Mouse (Mus musculus) intestine, embryonic 14.5 days (tissue): Measurements from ENCODE around the gene Zp3. TPM values are rescaled to one million over a fixed set of nuclear protein-coding genes. Genes with fewer than 3 reads are reported as not detected.

Experiments
- ATAC-seq: fragments of 200-750 bp; cut with Nextera tagmentation; replicated peaks from 2 replicates; pipeline ENCODE4 v1.8.0; 2017; ENCODE audit warnings: low read depth, moderate number of reproducible peaks, moderate TSS enrichment, moderate library complexity; ENCODE audit not compliant: low FRiP score, low TSS enrichment
- DNase-seq: peaks from one replicate; pipeline ENCODE4 v3.0.0-alpha.2; 2018; ENCODE audit warnings: low spot score
- H3K27ac ChIP-seq: fragments of 300-500 bp; sonication (generic); 2 replicates; pipeline ENCODE4 v1.5.1; 2014; ENCODE audit warnings: low read depth, mild to moderate bottlenecking, control low read depth
- H3K27me3 ChIP-seq: fragments of 300-500 bp; sonication (generic); replicated peaks from 2 replicates; pipeline ENCODE4 v1.6.1; 2014; ENCODE audit warnings: low read length, control low read depth; ENCODE audit not compliant: control insufficient read depth, insufficient read depth
- H3K36me3 ChIP-seq: fragments of 300-500 bp; sonication (generic); 2 replicates; pipeline ENCODE4 v1.6.1; 2014; ENCODE audit warnings: low read length, control low read depth; ENCODE audit not compliant: control insufficient read depth, insufficient read depth
- H3K4me1 ChIP-seq: fragments of 300-500 bp; sonication (generic); replicated peaks from 2 replicates; pipeline ENCODE4 v1.6.1; 2014; ENCODE audit warnings: low read length, control low read depth, mixed read lengths; ENCODE audit not compliant: control insufficient read depth, insufficient read depth
- H3K4me2 ChIP-seq: fragments of 300-500 bp; sonication (generic); 2 replicates; pipeline ENCODE4 v1.6.1; 2014; ENCODE audit warnings: low read length
- H3K4me3 ChIP-seq: fragments of 300-500 bp; sonication (generic); 2 replicates; pipeline ENCODE4 v1.5.1; 2014; ENCODE audit warnings: low read depth, low read length, control low read depth, mixed read lengths
- H3K9ac ChIP-seq: fragments of 300-500 bp; sonication (generic); 2 replicates; pipeline ENCODE4 v1.6.1; 2014; ENCODE audit warnings: mild to moderate bottlenecking, low read length
- H3K9me3 ChIP-seq: fragments of 300-500 bp; sonication (generic); 2 replicates; pipeline ENCODE4 v1.6.1; 2016; ENCODE audit warnings: low read length, control low read depth; ENCODE audit not compliant: control insufficient read depth
- WGBS: fragments of 180-500 bp; shearing (Covaris S2); extraction: QIAGEN DNeasy Blood & Tissue Kit; methylation state at CpG from one replicate; pipeline ENCODE4 v1.1.7; 2014; 5-methylcytosine and 5-hydroxymethylcytosine counted together
- polyA plus RNA-seq: library from polyadenylated mRNA; unstranded; fragments of >200 nt; fragmentation: Nextera tagmentation; extraction: Ambion mirVana; gene quantifications from 2 replicates; pipeline ENCODE4 v1.2.1, GENCODE M21; 2014

The Zp3 gene
- polyA plus RNA-seq, 1 experiment from 2014 or later, result not detected

- H3K27ac ChIP-seq, result no peak overlapping the region
- no peaks in the 10 kb centered on the region for H3K9me3 ChIP-seq
- no peaks in the 10 kb centered on the region for H3K27me3 ChIP-seq
- no peak overlapping the region for H3K4me3 ChIP-seq
- WGBS, result 88% methylated on average over 3 of the region's 3 CpGs
- DNase-seq (no peak), ATAC-seq (no peak)
- no peaks in the 10 kb centered on the region for H3K4me1 ChIP-seq
- no peak overlapping the region for H3K9ac ChIP-seq
- H3K36me3 ChIP-seq, result peaks cover 58% of the 10 kb centered on the region
- no peak overlapping the region for H3K4me2 ChIP-seq
Measured at GRCm38 (mm10) chr5:136025712-136026111, 45.8 kb downstream of the Zp3 start.

GRCm38 (mm10) chr5:136026859-136027258, 47.0 kb downstream of the Zp3 start:
- peaks cover 60% of the 10 kb centered on the region for H3K36me3 ChIP-seq
- H3K4me2 ChIP-seq, result no peak overlapping the region

GRCm38 (mm10) chr5:136027612-136028311, 47.9 kb downstream of the Zp3 start:
- WGBS, result 84% methylated on average over 11 of the region's 11 CpGs
- no peak overlapping the region for H3K4me2 ChIP-seq
- DNase-seq (no peak), ATAC-seq (no peak)
- no peaks in the 10 kb centered on the region for H3K27me3 ChIP-seq
- no peaks in the 10 kb centered on the region for H3K9me3 ChIP-seq
- no peaks in the 10 kb centered on the region for H3K4me1 ChIP-seq
- H3K4me3 ChIP-seq, result no peak overlapping the region
- no peak overlapping the region for H3K27ac ChIP-seq
- no peak overlapping the region for H3K9ac ChIP-seq
- H3K36me3 ChIP-seq, result peaks cover 63% of the 10 kb centered on the region

More at GRCm38 (mm10) chr5:136026859-136027258, 47.0 kb downstream of the Zp3 start:
- Histone ChIP-seq H3K27me3 (no peaks in the 10 kb centered on the region), H3K27ac (no peak overlapping the region), H3K4me1 (no peaks in the 10 kb centered on the region), H3K9me3 (no peaks in the 10 kb centered on the region), H3K9ac (no peak overlapping the region), H3K4me3 (no peak overlapping the region)
- DNase-seq (no peak), ATAC-seq (no peak)
- 92% methylated on average over 9 of the region's 9 CpGs for WGBS

GRCm38 (mm10) chr5:136034868-136035267, 55.0 kb downstream of the Zp3 start:
- Histone ChIP-seq H3K27ac (no peak overlapping the region), H3K9me3 (no peaks in the 10 kb centered on the region), H3K4me1 (no peaks in the 10 kb centered on the region), H3K36me3 (peaks cover 22% of the 10 kb centered on the region), H3K4me3 (no peak overlapping the region), H3K4me2 (no peak overlapping the region), H3K9ac (no peak overlapping the region), H3K27me3 (no peaks in the 10 kb centered on the region)
- ATAC-seq (no peak), DNase-seq (no peak)
- 79% methylated on average over 4 of the region's 4 CpGs for WGBS

- 82% methylated on average over 1 of the region's 1 CpGs for WGBS
- Histone ChIP-seq H3K4me3 (no peak overlapping the region), H3K4me1 (no peaks in the 10 kb centered on the region), H3K9me3 (no peaks in the 10 kb centered on the region), H3K27me3 (no peaks in the 10 kb centered on the region), H3K4me2 (no peak overlapping the region), H3K9ac (no peak overlapping the region), H3K36me3 (peaks cover 18% of the 10 kb centered on the region), H3K27ac (no peak overlapping the region)
- DNase-seq (no peak), ATAC-seq (no peak)
Measured at GRCm38 (mm10) chr5:136035285-136035684, 55.4 kb downstream of the Zp3 start.

- DNase-seq, result no peak
- H3K4me3 ChIP-seq, result no peak overlapping the region
- H3K9ac ChIP-seq, result no peak overlapping the region
- H3K4me1 ChIP-seq, result no peaks in the 10 kb centered on the region
- no peak overlapping the region for H3K27ac ChIP-seq
- ATAC-seq, result no peak
- H3K27me3 ChIP-seq, result no peaks in the 10 kb centered on the region
- 92% methylated on average over 1 of the region's 1 CpGs for WGBS
- no peaks in the 10 kb centered on the region for H3K9me3 ChIP-seq
- no peak overlapping the region for H3K4me2 ChIP-seq
- peaks cover 5% of the 10 kb centered on the region for H3K36me3 ChIP-seq
Measured at GRCm38 (mm10) chr5:136036667-136037066, 56.8 kb downstream of the Zp3 start.

Other genes with a start within 250 kb of the Zp3 start
- gene Tmem120a, start 235.7 kb upstream of the Zp3 start, polyA plus RNA-seq, result 40.4 and 40.9 TPM in 2 replicates
- gene Styxl1, start 201.7 kb upstream of the Zp3 start, polyA plus RNA-seq, result 0.28 TPM in 1 of 2 replicates, not detected in the other
- 597 and 634 TPM in 2 replicates for gene Mdh2, start 201.6 kb upstream of the Zp3 start, polyA plus RNA-seq
- gene Srrm3, start 173.2 kb upstream of the Zp3 start, polyA plus RNA-seq, result 2.2 and 2.7 TPM in 2 replicates
- gene Hspb1, start 92.2 kb upstream of the Zp3 start, polyA plus RNA-seq, result 79.9 and 81.7 TPM in 2 replicates
- gene Ywhag, start 45.5 kb upstream of the Zp3 start, polyA plus RNA-seq, result 93.3 and 95.7 TPM in 2 replicates
- 2.1 and 2.9 TPM in 2 replicates for gene Ssc4d, start 5.6 kb upstream of the Zp3 start, polyA plus RNA-seq
- gene Dtx2, start 14.7 kb downstream of the Zp3 start, polyA plus RNA-seq, result 23.2 and 24.6 TPM in 2 replicates
- gene Upk3b, start 58.4 kb downstream of the Zp3 start, polyA plus RNA-seq, result 52.1 and 53.5 TPM in 2 replicates
- 0.41 and 1.6 TPM in 2 replicates for gene Upk3bl, start 74.4 kb downstream of the Zp3 start, polyA plus RNA-seq
- 22.6 and 26.1 TPM in 2 replicates for gene Rasa4, start 103.8 kb downstream of the Zp3 start, polyA plus RNA-seq
- 269 and 270 TPM in 2 replicates for gene Polr2j, start 136.5 kb downstream of the Zp3 start, polyA plus RNA-seq
- 30.6 and 33.7 TPM in 2 replicates for gene Lrwd1, start 156.0 kb downstream of the Zp3 start, polyA plus RNA-seq
- 13.4 and 16.4 TPM in 2 replicates for gene Alkbh4, start 156.0 kb downstream of the Zp3 start, polyA plus RNA-seq
- gene Orai2, start 190.6 kb downstream of the Zp3 start, polyA plus RNA-seq, result 6.2 and 7.1 TPM in 2 replicates
- 42.0 and 53.1 TPM in 2 replicates for gene Prkrip1, start 218.9 kb downstream of the Zp3 start, polyA plus RNA-seq